Mouse (Mus musculus) right cerebral cortex, postnatal 14 days (tissue): ENCODE measurements at regions not wholly inside any gene's neighbourhood (a gene's known extent, or its start where the extent isn't known, plus 50 kb on each side); places are given as distances from the start of the nearest gene placed in this dataset.

Source experiments
- DNase-seq: peaks from one replicate; pipeline ENCODE4 v3.0.0; 2022

- peak; percentile 36 for DNase-seq
Observed at GRCm38 (mm10) chr15:63360402-63360801, 484.6 kb downstream of the Gsdmc2 start.

GRCm38 (mm10) chr15:63341730-63342129 lies 503.2 kb downstream of the Gsdmc2 start:
- DNase-seq = no peak

GRCm38 (mm10) chr15:63340322-63341060 lies 504.5 kb downstream of the Gsdmc2 start:
- DNase-seq = peak; percentile 13

- no peak for DNase-seq
Observed at GRCm38 (mm10) chr15:63319666-63320065, 525.3 kb downstream of the Gsdmc2 start.

- DNase-seq = no peak
Observed at GRCm38 (mm10) chr15:63310426-63310825, 534.6 kb downstream of the Gsdmc2 start.

GRCm38 (mm10) chr15:63299311-63299710 lies 545.7 kb downstream of the Gsdmc2 start:
- DNase-seq = no peak

GRCm38 (mm10) chr15:63288534-63288933 lies 556.4 kb downstream of the Gsdmc2 start:
- DNase-seq = no peak

GRCm38 (mm10) chr15:63286026-63286425 lies 559.0 kb downstream of the Gsdmc2 start:
- DNase-seq = no peak

- no peak for DNase-seq
Observed at GRCm38 (mm10) chr15:63270381-63270780, 574.6 kb downstream of the Gsdmc2 start.

GRCm38 (mm10) chr15:63265845-63266244 lies 579.1 kb downstream of the Gsdmc2 start:
- DNase-seq = no peak

- no peak for DNase-seq
Observed at GRCm38 (mm10) chr15:63255736-63256135, 589.2 kb downstream of the Gsdmc2 start.

GRCm38 (mm10) chr15:63252781-63253340 lies 592.1 kb downstream of the Gsdmc2 start:
- no peak for DNase-seq

- DNase-seq = no peak
Observed at GRCm38 (mm10) chr15:63238601-63239000, 606.4 kb downstream of the Gsdmc2 start.

- peak; percentile 9 for DNase-seq
Observed at GRCm38 (mm10) chr15:63218393-63219060, 626.5 kb downstream of the Gsdmc2 start.

- no peak for DNase-seq
Observed at GRCm38 (mm10) chr15:63205150-63205549, 639.8 kb downstream of the Gsdmc2 start.

GRCm38 (mm10) chr15:63195031-63195430 lies 649.9 kb downstream of the Gsdmc2 start:
- no peak for DNase-seq

GRCm38 (mm10) chr15:63194492-63194797 lies 650.5 kb downstream of the Gsdmc2 start:
- no peak for DNase-seq

- DNase-seq = no peak
Observed at GRCm38 (mm10) chr15:63193617-63194491, 651.1 kb downstream of the Gsdmc2 start.

- no peak for DNase-seq
Observed at GRCm38 (mm10) chr15:63191731-63192130, 653.2 kb downstream of the Gsdmc2 start.

- DNase-seq = no peak
Observed at GRCm38 (mm10) chr15:63190086-63190485, 654.9 kb downstream of the Gsdmc2 start.

GRCm38 (mm10) chr15:63171003-63171402 lies 674.0 kb downstream of the Gsdmc2 start:
- DNase-seq = no peak

GRCm38 (mm10) chr15:63170171-63170570 lies 674.8 kb downstream of the Gsdmc2 start:
- no peak for DNase-seq

- DNase-seq = no peak
Observed at GRCm38 (mm10) chr15:63166411-63166810, 678.6 kb downstream of the Gsdmc2 start.
